Mouse (Mus musculus): ENCODE measurements at regions not wholly inside any gene's neighbourhood (a gene's known extent, or its start where the extent isn't known, plus 50 kb on each side); places are given as distances from the start of the nearest gene placed in this dataset.

GRCm38 (mm10) chr11:111687769-111688168, 621.8 kb downstream of the Kcnj2 start:
- Histone ChIP-seq H3K4me3 (ENCODE audit: control insufficient read depth in 1 of 2, insufficient read depth in 1 of 2, low read depth in 2 of 2, low read length in 2 of 2) (peak overlapping the region in 1 of 2 experiments; percentile 28; a peak in 2 of 4 replicates), H3K36me3 (ENCODE audit: control insufficient read depth in 1 of 2, insufficient read depth in 2 of 2, low read length in 2 of 2) (peaks cover 0 to 29% of the 10 kb centered on the region in 2 experiments; a peak in 2 of 4 replicates), H3K9ac (ENCODE audit: control insufficient read depth, low read depth, low read length, poor library complexity, severe bottlenecking) (peak overlapping the region; percentile 20; the same call in 1 of the 2 replicates), H3K27ac (ENCODE audit: control insufficient read depth, low read depth, low read length) (peak overlapping the region; percentile 93), H3K79me2 (ENCODE audit: control insufficient read depth, insufficient read depth, low read length, poor library complexity) (no peaks in the 10 kb centered on the region), H3K9me3 (replicated peaks; ENCODE audit: insufficient read depth, low read length) (no peaks in the 10 kb centered on the region), H3K4me1 (ENCODE audit: control insufficient read depth in 1 of 2, insufficient read depth in 2 of 2, low read length in 2 of 2) (peaks cover 20 to 33% of the 10 kb centered on the region in 2 experiments), H3K27me3 (ENCODE audit: control insufficient read depth in 1 of 2, insufficient read depth in 2 of 2, low read length in 2 of 2) (no peaks in the 10 kb centered on the region)
- peak; percentile 98 for DNase-seq (ENCODE audit: low read depth, low spot score)
- no peak for TF ChIP-seq CHD1 (IDR thresholded peaks at IDR 0.05; ENCODE audit: low read depth, low read length)
- peak; percentile 64; the same call in 1 of the 2 replicates for TF ChIP-seq MAX (IDR thresholded peaks at IDR 0.05; ENCODE audit: low read length)
- peak; percentile 94 for TF ChIP-seq RCOR1 (IDR thresholded peaks at IDR 0.05; ENCODE audit: low read depth, low read length)
- peak; percentile 34; the same call in 1 of the 2 replicates for TF ChIP-seq NELFE (IDR thresholded peaks at IDR 0.05; ENCODE audit: low read depth, low read length)
- TF ChIP-seq SIN3A (IDR thresholded peaks at IDR 0.05; ENCODE audit: low read length), result peak; percentile 86
- peak; percentile 81 for TF ChIP-seq BHLHE40 (IDR thresholded peaks at IDR 0.05; ENCODE audit: borderline replicate concordance, low read depth, low read length)
- TF ChIP-seq ETS1 (IDR thresholded peaks at IDR 0.05; ENCODE audit: low read depth, low read length), result peak; percentile 97
- TF ChIP-seq ZMIZ1 (IDR thresholded peaks at IDR 0.05; ENCODE audit: low read depth, low read length), result peak; percentile 71; the same call in 1 of the 2 replicates
- no peak for TF ChIP-seq GABPA (IDR thresholded peaks at IDR 0.05; ENCODE audit: low read depth, low read length)
- peak; percentile 29; the same call in 1 of the 2 replicates for TF ChIP-seq KAT2A (conservative IDR thresholded peaks at IDR 0.05; ENCODE audit: low read depth, low read length)
- TF ChIP-seq USF1 (IDR thresholded peaks at IDR 0.05; ENCODE audit: low read depth, low read length), result no peak
- TF ChIP-seq POLR2AphosphoS2 (IDR thresholded peaks at IDR 0.05; ENCODE audit: low read length), result peak; percentile 52; the same call in 1 of the 2 replicates
- peak; percentile 98 for TF ChIP-seq MYB (IDR thresholded peaks at IDR 0.05; ENCODE audit: low read depth, low read length)
- TF ChIP-seq MEF2A (IDR thresholded peaks at IDR 0.05; ENCODE audit: extremely low read depth, insufficient replicate concordance, low read depth, low read length, poor library complexity, severe bottlenecking), result peak; percentile 67; the same call in 1 of the 2 replicates
- TF ChIP-seq RAD21 (IDR thresholded peaks at IDR 0.05; ENCODE audit: low read depth, low read length), result no peak; the same call in 1 of the 2 replicates
- TF ChIP-seq CHD2 (IDR thresholded peaks at IDR 0.05; ENCODE audit: low read length), result peak; percentile 63; the same call in 1 of the 2 replicates
- TF ChIP-seq EP300 (IDR thresholded peaks at IDR 0.05; ENCODE audit: low read depth in 1 of 2, low read length in 2 of 2), result peak; percentile 99
- TF ChIP-seq MAFK (IDR thresholded peaks at IDR 0.05; ENCODE audit: borderline replicate concordance, low read depth, low read length), result 0 out of 2 replicates have a peak, but pooled peaks have one; percentile 70
- peak; percentile 54; the same call in 1 of the 2 replicates for TF ChIP-seq MXI1 (IDR thresholded peaks at IDR 0.05; ENCODE audit: low read depth, low read length)
- TF ChIP-seq MAZ (IDR thresholded peaks at IDR 0.05; ENCODE audit: low read depth, low read length), result peak; percentile 32; the same call in 1 of the 2 replicates
- TF ChIP-seq TCF12 (IDR thresholded peaks at IDR 0.05; ENCODE audit: low read depth, low read length), result peak; percentile 99
- peak; percentile 76 for TF ChIP-seq TBP (IDR thresholded peaks at IDR 0.05; ENCODE audit: low read depth, low read length)
- TF ChIP-seq ZNF384 (IDR thresholded peaks at IDR 0.05; ENCODE audit: low read depth, low read length), result peak; percentile 58; the same call in 1 of the 2 replicates
- TF ChIP-seq HCFC1 (IDR thresholded peaks at IDR 0.05; ENCODE audit: low read depth, low read length), result peak; percentile 68
- no peak; the same call in 1 of the 2 replicates for TF ChIP-seq ZC3H11A (IDR thresholded peaks at IDR 0.05; ENCODE audit: low read depth, low read length)
- peak; percentile 83 for TF ChIP-seq MYC (IDR thresholded peaks at IDR 0.05; ENCODE audit: low read depth, low read length)
- peak; percentile 66; the same call in 1 of the 2 replicates for TF ChIP-seq ELF1 (IDR thresholded peaks at IDR 0.05; ENCODE audit: low read depth, low read length)
- TF ChIP-seq UBTF (IDR thresholded peaks at IDR 0.05; ENCODE audit: borderline replicate concordance, insufficient read depth, low read depth, low read length), result no peak
- TF ChIP-seq E2F4 (IDR thresholded peaks at IDR 0.05; ENCODE audit: borderline replicate concordance, low read depth, low read length), result no peak
- TF ChIP-seq TAL1 (IDR thresholded peaks at IDR 0.05; ENCODE audit: low read length), result peak; percentile 95
- TF ChIP-seq GATA1 (IDR thresholded peaks at IDR 0.05; ENCODE audit: low read depth, low read length), result peak; percentile 99
- peak in 1 of 2 experiments; percentile 27; a peak in 1 of 4 replicates for TF ChIP-seq POLR2A (IDR thresholded peaks at IDR 0.05; ENCODE audit: control insufficient read depth in 1 of 2, insufficient read depth in 1 of 2, low read depth in 1 of 2, low read length in 2 of 2, poor library complexity in 1 of 2)
- TF ChIP-seq USF2 (IDR thresholded peaks at IDR 0.05; ENCODE audit: borderline replicate concordance in 1 of 2, insufficient read depth in 1 of 2, low read depth in 1 of 2, low read length in 2 of 2), result no peak
- TF ChIP-seq JUND (IDR thresholded peaks at IDR 0.05; ENCODE audit: low read depth, low read length), result peak; percentile 82
